Mouse (Mus musculus) neutrophil, adult 5-6 weeks (primary cell): ENCODE measurements around the gene Nox4. TPM values are rescaled to one million over a fixed set of nuclear protein-coding genes. Genes with fewer than 3 reads are reported as not detected.

Source experiments
- ATAC-seq: fragments of 151-379, 151-347 bp; 2 replicates; pipeline ENCODE4 v1.8.0; 2017; ENCODE audit warnings: mild to moderate bottlenecking, moderate TSS enrichment; ENCODE audit not compliant: insufficient number of reproducible peaks, poor library complexity, low FRiP score, severe bottlenecking; ENCODE audit errors: extremely low read depth
- total RNA-seq: library from RNA; stranded (forward); fragments of 200-1000 nt; gene quantifications from 2 replicates; pipeline ENCODE4 v1.2.3, GENCODE M21; 2017

Nox4 gene
- not detected in 2 replicates for total RNA-seq

GRCm38 (mm10) chr7:87245856-87246579 is at the start of gene Nox4:
Nox4 (plus strand) TSS chr7:87246096.
- ATAC-seq: no peak

GRCm38 (mm10) chr7:87204751-87205150 is 41.1 kb upstream of the Nox4 start:
- no peak for ATAC-seq

DNA sequence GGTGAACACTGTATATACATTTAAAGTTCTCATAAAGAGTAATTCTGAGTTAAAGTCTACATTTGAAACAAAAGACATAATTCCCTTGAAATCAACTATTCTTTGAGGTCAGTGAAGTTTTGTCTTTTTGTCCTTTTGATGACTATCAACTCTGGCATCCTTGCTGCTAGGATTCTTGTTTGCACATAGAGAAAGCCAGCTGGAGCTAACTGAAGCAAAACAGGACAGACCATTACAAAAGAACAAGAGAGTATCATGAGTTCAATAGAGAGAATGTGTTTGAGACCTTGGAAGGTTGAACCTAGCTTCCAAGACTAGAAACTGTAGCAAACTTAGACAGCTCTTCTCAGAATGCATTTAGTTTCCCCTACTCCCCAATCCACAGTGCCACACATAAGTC is 24.2 kb upstream of the Nox4 start:
- ATAC-seq: no peak

- ATAC-seq: no peak
These were observed 23.1 kb upstream of the Nox4 start for GRCm38 (mm10) chr7:87222751-87223150.

DNA sequence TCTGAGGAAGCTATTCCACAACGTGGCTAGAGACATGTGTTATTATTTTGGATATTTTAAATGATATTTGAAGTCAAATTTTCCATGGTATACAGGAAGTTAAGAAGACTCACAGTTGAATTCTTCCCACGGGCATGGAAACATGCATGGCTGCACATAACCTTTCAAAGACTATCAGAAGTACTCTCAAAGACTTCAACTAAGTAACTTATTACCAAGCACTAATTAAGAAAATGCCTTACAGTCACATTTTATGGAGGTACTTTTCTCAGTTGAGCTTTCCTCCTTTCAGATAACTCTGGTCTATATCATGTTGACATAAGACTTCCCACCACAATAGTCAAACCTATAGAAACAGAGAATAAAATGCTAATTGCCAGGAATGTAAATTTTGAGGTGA is 20.3 kb upstream of the Nox4 start:
- ATAC-seq: no peak

DNA sequence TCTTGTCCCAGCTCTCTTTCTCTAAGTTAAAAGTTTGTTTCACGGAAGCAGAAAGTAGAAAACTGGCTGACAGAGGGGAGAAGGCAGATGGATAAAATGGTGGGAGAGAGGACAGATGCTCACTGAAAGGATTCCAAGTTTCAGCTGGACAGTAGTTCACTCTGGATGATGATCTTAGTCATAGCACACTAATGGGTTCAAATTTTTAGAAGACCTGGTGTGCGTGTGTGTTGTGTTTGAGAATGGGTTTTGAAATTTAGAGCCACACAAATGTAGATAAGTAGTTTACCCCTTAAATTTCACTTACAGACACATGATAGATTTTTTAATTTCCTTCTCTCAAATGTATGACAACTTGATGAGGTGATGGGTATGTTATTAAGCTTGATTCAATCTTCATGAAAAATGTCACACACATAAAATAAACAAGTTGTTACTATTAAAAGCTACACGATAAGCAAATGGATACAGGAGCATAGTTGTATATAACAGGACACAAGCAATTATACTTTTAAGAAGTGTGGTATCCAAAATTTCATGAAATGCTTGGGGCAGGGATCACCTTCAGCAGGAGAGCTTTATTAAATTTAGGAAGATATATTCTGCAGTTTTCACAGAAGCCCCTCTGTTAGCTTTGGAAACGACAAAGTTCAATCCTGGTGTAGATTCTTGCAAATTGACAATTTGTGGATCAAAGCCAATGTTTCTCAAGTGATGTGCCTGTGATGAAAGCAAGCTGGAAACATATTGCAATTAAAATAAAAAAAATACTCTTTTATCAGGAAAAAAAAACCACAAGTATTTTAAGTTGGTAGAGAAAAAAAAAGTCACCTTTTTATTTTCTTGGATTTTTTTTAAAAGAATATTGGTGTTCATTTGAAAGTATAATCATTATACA is 18.6 kb upstream of the Nox4 start:
- ATAC-seq: no peak

GRCm38 (mm10) chr7:87229502-87229901 is 16.4 kb upstream of the Nox4 start:
- no peak for ATAC-seq

GRCm38 (mm10) chr7:87241139-87241538 is 4.8 kb upstream of the Nox4 start:
- ATAC-seq: no peak

- ATAC-seq: no peak
These were observed 661 bp downstream of the Nox4 start for GRCm38 (mm10) chr7:87246580-87246934.

DNA sequence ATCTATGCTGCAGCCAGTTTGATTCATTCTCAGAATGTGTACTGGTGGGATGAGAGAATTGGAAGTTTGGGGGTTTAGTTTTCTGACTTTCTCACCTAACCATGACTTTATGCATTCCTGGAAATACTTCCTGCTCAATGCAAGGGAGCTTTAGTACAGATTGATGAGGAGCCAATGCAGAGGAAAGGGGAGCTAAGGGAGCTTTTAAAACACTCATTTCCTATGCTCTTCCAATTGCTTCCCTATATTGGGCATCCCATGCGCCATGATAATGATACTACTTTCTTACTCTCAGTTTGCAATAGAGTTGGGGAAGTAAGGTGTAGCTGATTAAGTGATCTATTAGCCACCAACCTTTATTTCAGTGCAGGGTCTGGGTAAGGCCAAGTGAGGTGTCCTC is 1.0 kb downstream of the Nox4 start:
- ATAC-seq: no peak

GRCm38 (mm10) chr7:87247926-87248325 is 2.0 kb downstream of the Nox4 start:
- no peak for ATAC-seq

GRCm38 (mm10) chr7:87252071-87252470 is 6.2 kb downstream of the Nox4 start:
- ATAC-seq: no peak

DNA sequence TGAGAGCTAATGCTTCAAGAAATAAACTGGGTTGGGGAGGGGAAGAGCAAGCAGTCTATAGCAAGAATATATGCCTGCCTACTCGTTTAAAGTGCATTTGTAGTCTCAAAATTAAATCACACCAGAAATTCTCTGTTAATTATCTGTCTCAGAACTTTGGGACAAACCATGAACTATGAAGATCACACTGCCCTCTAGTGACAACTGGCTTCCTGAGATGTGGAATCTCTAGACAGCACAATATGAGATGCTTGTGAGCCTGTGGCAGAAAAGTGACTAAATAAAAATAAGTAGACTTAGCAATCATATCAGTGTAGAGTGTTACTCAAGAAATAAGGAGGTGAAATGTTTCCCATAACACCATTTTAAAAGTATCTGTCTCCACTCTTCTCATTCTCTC is 31.3 kb downstream of the Nox4 start:
- no peak for ATAC-seq

DNA sequence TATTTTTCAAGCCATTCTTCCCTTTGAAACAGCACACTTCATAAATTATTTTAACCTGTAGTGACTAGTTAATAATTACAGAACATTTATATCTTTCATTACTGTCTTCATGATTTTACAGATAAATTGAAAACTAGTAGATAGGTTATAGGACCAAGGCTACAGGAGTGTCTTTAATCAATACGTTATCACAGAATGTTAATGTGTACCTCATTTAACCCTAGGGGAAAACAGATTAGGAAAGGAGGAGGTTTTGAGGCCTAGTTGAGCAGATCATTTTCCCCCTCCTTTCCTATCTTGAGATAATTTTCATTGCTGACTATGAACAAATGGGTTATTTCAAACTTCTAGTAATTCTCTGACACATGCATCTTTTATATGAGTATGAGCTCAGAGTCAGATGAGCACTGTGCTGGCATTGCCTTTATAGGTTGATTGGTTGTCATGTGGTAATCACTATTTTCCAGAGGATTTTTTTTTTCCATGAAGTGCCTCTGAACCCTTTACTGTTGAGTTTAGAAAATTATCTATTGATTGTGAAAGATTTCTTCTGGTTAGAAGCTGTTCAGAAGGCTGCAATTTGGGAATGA is 57.9 kb downstream of the Nox4 start:
- no peak for ATAC-seq

DNA sequence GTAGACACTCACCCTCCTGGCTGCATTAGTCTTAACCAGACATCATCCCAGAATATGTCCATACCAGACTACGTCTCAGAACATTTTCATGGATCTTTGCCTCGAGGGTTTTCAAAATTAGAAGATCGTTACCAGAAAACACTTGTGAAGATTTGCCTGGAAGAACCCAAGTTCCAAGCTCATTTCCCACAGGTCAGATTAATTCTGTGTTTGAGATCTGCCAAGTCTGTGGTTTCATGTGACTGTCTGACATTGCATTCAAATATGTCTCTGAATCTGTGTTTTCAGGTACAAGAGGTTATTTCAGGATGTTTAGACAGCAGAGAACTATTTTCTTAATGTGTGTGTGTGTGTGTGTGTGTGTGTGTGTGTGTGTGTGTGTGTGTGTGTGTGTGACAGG is 75.7 kb downstream of the Nox4 start:
- ATAC-seq: no peak

- no peak for ATAC-seq
These were observed 76.2 kb downstream of the Nox4 start for GRCm38 (mm10) chr7:87322085-87322484.

- no peak for ATAC-seq
These were observed 85.1 kb downstream of the Nox4 start for GRCm38 (mm10) chr7:87330782-87331558.

DNA sequence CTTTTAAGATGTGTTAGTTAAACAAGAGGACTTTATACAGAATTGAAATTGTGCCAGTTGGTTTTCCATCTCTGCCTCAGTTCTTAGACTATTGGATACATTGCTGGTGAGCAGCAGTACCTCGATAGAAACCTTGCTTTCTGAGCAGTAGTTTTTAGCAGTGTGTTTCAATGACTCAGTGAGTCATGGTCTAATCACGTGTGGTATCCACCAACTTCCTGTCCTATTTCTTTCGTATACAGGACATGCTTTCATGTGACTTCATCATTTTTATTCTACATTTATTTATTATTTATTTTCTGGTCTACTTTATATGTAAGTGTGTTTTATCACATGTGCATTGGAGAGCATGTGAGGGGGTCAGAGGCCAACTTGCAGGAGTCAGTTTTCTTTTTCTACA is 99.7 kb downstream of the Nox4 start:
- no peak for ATAC-seq

- no peak for ATAC-seq
These were observed 106.9 kb downstream of the Nox4 start for GRCm38 (mm10) chr7:87352818-87353217.
